Mouse (Mus musculus): ENCODE measurements at regions not wholly inside any gene's neighbourhood (a gene's known extent, or its start where the extent isn't known, plus 50 kb on each side); places are given as distances from the start of the nearest gene placed in this dataset.

GRCm38 (mm10) chr2:72541246-72541645 lies 65.3 kb downstream of the Cdca7 start:
- ATAC-seq (ENCODE audit: extremely low read depth, insufficient number of reproducible peaks, low FRiP score, poor library complexity, severe bottlenecking) = no peak

GRCm38 (mm10) chr2:72545453-72545852 lies 69.5 kb downstream of the Cdca7 start:
- ATAC-seq (ENCODE audit: extremely low read depth, insufficient number of reproducible peaks, low FRiP score, poor library complexity, severe bottlenecking) = no peak

- no peak for ATAC-seq (ENCODE audit: extremely low read depth, insufficient number of reproducible peaks, low FRiP score, poor library complexity, severe bottlenecking)
These were observed 70.5 kb downstream of the Cdca7 start for GRCm38 (mm10) chr2:72546476-72546875.

GRCm38 (mm10) chr2:72546963-72547362 lies 71.0 kb downstream of the Cdca7 start:
- ATAC-seq (ENCODE audit: extremely low read depth, insufficient number of reproducible peaks, low FRiP score, poor library complexity, severe bottlenecking) = no peak

- ATAC-seq (ENCODE audit: extremely low read depth, insufficient number of reproducible peaks, low FRiP score, poor library complexity, severe bottlenecking) = no peak
These were observed 75.3 kb downstream of the Cdca7 start for GRCm38 (mm10) chr2:72551268-72551667.

- no peak for ATAC-seq (ENCODE audit: extremely low read depth, insufficient number of reproducible peaks, low FRiP score, poor library complexity, severe bottlenecking)
These were observed 78.6 kb downstream of the Cdca7 start for GRCm38 (mm10) chr2:72554603-72555002.

- no peak for ATAC-seq (ENCODE audit: extremely low read depth, insufficient number of reproducible peaks, low FRiP score, poor library complexity, severe bottlenecking)
These were observed 79.2 kb downstream of the Cdca7 start for GRCm38 (mm10) chr2:72555116-72555515.

GRCm38 (mm10) chr2:72555556-72555955 lies 79.6 kb downstream of the Cdca7 start:
- ATAC-seq (ENCODE audit: extremely low read depth, insufficient number of reproducible peaks, low FRiP score, poor library complexity, severe bottlenecking) = no peak

GRCm38 (mm10) chr2:72556064-72556821 lies 80.3 kb downstream of the Cdca7 start:
- no peak for ATAC-seq (ENCODE audit: extremely low read depth, insufficient number of reproducible peaks, low FRiP score, poor library complexity, severe bottlenecking)

GRCm38 (mm10) chr2:72557161-72557560 lies 81.2 kb downstream of the Cdca7 start:
- no peak for ATAC-seq (ENCODE audit: extremely low read depth, insufficient number of reproducible peaks, low FRiP score, poor library complexity, severe bottlenecking)

- no peak for ATAC-seq (ENCODE audit: extremely low read depth, insufficient number of reproducible peaks, low FRiP score, poor library complexity, severe bottlenecking)
These were observed 81.8 kb downstream of the Cdca7 start for GRCm38 (mm10) chr2:72557565-72558260.

- no peak for ATAC-seq (ENCODE audit: extremely low read depth, insufficient number of reproducible peaks, low FRiP score, poor library complexity, severe bottlenecking)
These were observed 85.4 kb downstream of the Cdca7 start for GRCm38 (mm10) chr2:72561383-72561782.

GRCm38 (mm10) chr2:72578322-72578721 lies 102.4 kb downstream of the Cdca7 start:
- ATAC-seq (ENCODE audit: extremely low read depth, insufficient number of reproducible peaks, low FRiP score, poor library complexity, severe bottlenecking) = no peak

- no peak for ATAC-seq (ENCODE audit: extremely low read depth, insufficient number of reproducible peaks, low FRiP score, poor library complexity, severe bottlenecking)
These were observed 105.2 kb downstream of the Cdca7 start for GRCm38 (mm10) chr2:72581136-72581535.

- no peak for ATAC-seq (ENCODE audit: extremely low read depth, insufficient number of reproducible peaks, low FRiP score, poor library complexity, severe bottlenecking)
These were observed 112.9 kb downstream of the Cdca7 start for GRCm38 (mm10) chr2:72588814-72589213.

- ATAC-seq (ENCODE audit: extremely low read depth, insufficient number of reproducible peaks, low FRiP score, poor library complexity, severe bottlenecking) = no peak
These were observed 116.1 kb downstream of the Cdca7 start for GRCm38 (mm10) chr2:72592011-72592410.

- ATAC-seq (ENCODE audit: extremely low read depth, insufficient number of reproducible peaks, low FRiP score, poor library complexity, severe bottlenecking) = no peak
These were observed 121.3 kb downstream of the Cdca7 start for GRCm38 (mm10) chr2:72596994-72597925.

GRCm38 (mm10) chr2:72597941-72598340 lies 122.0 kb downstream of the Cdca7 start:
- ATAC-seq (ENCODE audit: extremely low read depth, insufficient number of reproducible peaks, low FRiP score, poor library complexity, severe bottlenecking) = no peak

GRCm38 (mm10) chr2:72600723-72601122 lies 124.8 kb downstream of the Cdca7 start:
- ATAC-seq (ENCODE audit: extremely low read depth, insufficient number of reproducible peaks, low FRiP score, poor library complexity, severe bottlenecking) = no peak
